Comparison of ENCODE assay signal across 8 mouse cellular contexts in genomic region chr2:30676450-30676832, GRCm38 (mm10).
DNase-seq lines count a peak whose midpoint lies in the region; ATAC-seq lines count a peak whose summit lies in the region.

No protein-coding gene starts in this region.

- H3K27me3 ChIP-seq in liver, embryonic 11.5 days (replicated peaks; ENCODE audit: control insufficient read depth, insufficient read depth, low read length), result peaks cover 13% of the 10 kb centered on the region
- H3K27me3 ChIP-seq in forebrain, embryonic 11.5 days (ENCODE audit: control insufficient read depth, insufficient read depth, low read length), result no peaks in the 10 kb centered on the region; the same call in 1 of the 2 replicates
- H3K27me3 ChIP-seq in intestine, embryonic 16.5 days (replicated peaks; ENCODE audit: control insufficient read depth, insufficient read depth, low read length), result peaks cover 2% of the 10 kb centered on the region; the same call in 1 of the 2 replicates
- H3K27me3 ChIP-seq in neural tube, embryonic 13.5 days, result no peaks in the 10 kb centered on the region

- peaks cover 5% of the 10 kb centered on the region for H3K9me3 ChIP-seq in liver, embryonic 11.5 days (ENCODE audit: control insufficient read depth, low read length)
- no peaks in the 10 kb centered on the region; the same call in 1 of the 2 replicates for H3K9me3 ChIP-seq in forebrain, embryonic 11.5 days (ENCODE audit: control insufficient read depth, low read length)
- no peaks in the 10 kb centered on the region for H3K9me3 ChIP-seq in intestine, embryonic 16.5 days (ENCODE audit: control insufficient read depth, low read length)
- peaks cover 10% of the 10 kb centered on the region for H3K9me3 ChIP-seq in neural tube, embryonic 13.5 days

- H3K27ac ChIP-seq in liver, embryonic 11.5 days (ENCODE audit: low read depth, low read length), result peak overlapping the region; percentile 83
- 0 out of 2 replicates have a peak overlapping the region, but pooled peaks have one; percentile 41 for H3K27ac ChIP-seq in forebrain, embryonic 11.5 days (ENCODE audit: low read depth, low read length)
- peak overlapping the region; percentile 62 for H3K27ac ChIP-seq in intestine, embryonic 16.5 days (ENCODE audit: low read length)
- H3K27ac ChIP-seq in neural tube, embryonic 13.5 days (replicated peaks), result peak overlapping the region; percentile 98

- no peak overlapping the region for H3K9ac ChIP-seq in liver, embryonic 11.5 days (ENCODE audit: low read depth, low read length)
- peak overlapping the region; percentile 71 for H3K9ac ChIP-seq in forebrain, embryonic 11.5 days (ENCODE audit: low read length)
- peak overlapping the region; percentile 63; the same call in 1 of the 2 replicates for H3K9ac ChIP-seq in intestine, embryonic 16.5 days (ENCODE audit: low read depth, low read length)
- peak overlapping the region; percentile 78 for H3K9ac ChIP-seq in neural tube, embryonic 13.5 days

- peaks cover 15% of the 10 kb centered on the region for H3K4me1 ChIP-seq in liver, embryonic 11.5 days (replicated peaks; ENCODE audit: control insufficient read depth, insufficient read depth, low read length)
- H3K4me1 ChIP-seq in forebrain, embryonic 11.5 days (replicated peaks; ENCODE audit: control insufficient read depth, insufficient read depth, low read length), result peaks cover 14% of the 10 kb centered on the region; the same call in 1 of the 2 replicates
- H3K4me1 ChIP-seq in intestine, embryonic 16.5 days (ENCODE audit: control insufficient read depth, insufficient read depth, low read length), result peaks cover 21% of the 10 kb centered on the region
- peaks cover 31% of the 10 kb centered on the region for H3K4me1 ChIP-seq in neural tube, embryonic 13.5 days (replicated peaks)

- no peak overlapping the region for H3K4me3 ChIP-seq in liver, embryonic 11.5 days (ENCODE audit: low read depth, low read length)
- H3K4me3 ChIP-seq in forebrain, embryonic 11.5 days (ENCODE audit: low read depth, low read length), result peak overlapping the region; percentile 33
- H3K4me3 ChIP-seq in intestine, embryonic 16.5 days (ENCODE audit: low read length), result peak overlapping the region; percentile 40
- peak overlapping the region; percentile 27 for H3K4me3 ChIP-seq in neural tube, embryonic 13.5 days

- no peaks in the 10 kb centered on the region for H3K36me3 ChIP-seq in liver, embryonic 11.5 days (ENCODE audit: control insufficient read depth, insufficient read depth, low read length)
- H3K36me3 ChIP-seq in forebrain, embryonic 11.5 days (ENCODE audit: control insufficient read depth, insufficient read depth, low read length), result no peaks in the 10 kb centered on the region
- H3K36me3 ChIP-seq in intestine, embryonic 16.5 days (ENCODE audit: control insufficient read depth, insufficient read depth, low read length), result no peaks in the 10 kb centered on the region
- no peaks in the 10 kb centered on the region for H3K36me3 ChIP-seq in neural tube, embryonic 13.5 days

- 3% methylated on average over 7 of the region's 7 CpGs for WGBS in liver, embryonic 11.5 days
- 6% methylated on average over 7 of the region's 7 CpGs for WGBS in forebrain, embryonic 11.5 days
- WGBS in intestine, embryonic 16.5 days, result 10% methylated on average over 7 of the region's 7 CpGs
- 5% methylated on average over 7 of the region's 7 CpGs for WGBS in neural tube, embryonic 13.5 days

- DNase-seq in liver, embryonic 11.5 days (ENCODE audit: low spot score), result no peak
- DNase-seq in liver, result no peak
- no peak for DNase-seq in forebrain, embryonic 11.5 days (ENCODE audit: low spot score)
- no peak for DNase-seq in adrenal gland, postnatal 4 days (ENCODE audit: low spot score in 2 of 2)
- DNase-seq in right cerebral cortex, adult 2 months (ENCODE audit: low spot score in 2 of 2), result no peak
- DNase-seq in gastrocnemius, postnatal 4 days (ENCODE audit: low spot score in 2 of 2), result no peak

- ATAC-seq in liver, embryonic 11.5 days (replicated peaks; ENCODE audit: low FRiP score), result no peak
- ATAC-seq in forebrain, embryonic 11.5 days (replicated peaks; ENCODE audit: low FRiP score), result no peak
- ATAC-seq in intestine, embryonic 16.5 days, result 0 out of 2 replicates have a peak, but pooled peaks have one; percentile 14
- ATAC-seq in neural tube, embryonic 13.5 days (ENCODE audit: low read depth), result peak; percentile 37

- peak overlapping the region; percentile 59 for H3K4me2 ChIP-seq in liver, embryonic 11.5 days
- H3K4me2 ChIP-seq in forebrain, embryonic 11.5 days (ENCODE audit: low read depth, low read length, severe bottlenecking), result peak overlapping the region; percentile 74
- peak overlapping the region; percentile 77 for H3K4me2 ChIP-seq in intestine, embryonic 16.5 days (ENCODE audit: low read depth, low read length)
- peak overlapping the region; percentile 59 for H3K4me2 ChIP-seq in neural tube, embryonic 13.5 days

Comparison
In these comparisons a context has a peak if more than half of its experiments do, and no peak if none do; other contexts are left out.
1. ATAC-seq: peak in intestine, embryonic 16.5 days (single experiment) and neural tube, embryonic 13.5 days (single experiment); none in liver, embryonic 11.5 days (single experiment) and forebrain, embryonic 11.5 days (single experiment).
2. H3K27ac ChIP-seq: peak in every context shown above with its lines; median percentile 98 in neural tube, embryonic 13.5 days; 83 in liver, embryonic 11.5 days; 62 in intestine, embryonic 16.5 days; 41 in forebrain, embryonic 11.5 days.
3. Peak in every context shown above with its lines, with median percentiles within 50 percentile points of each other: H3K4me2 ChIP-seq.